Mouse (Mus musculus): ENCODE data around the gene Retsat. TPM values are rescaled to one million over a fixed set of nuclear protein-coding genes. Genes with fewer than 3 reads are reported as not detected.

Gene Retsat
- polyA plus RNA-seq (2015; fragmentation: Nextera tagmentation; extraction: Ambion mirVana): 4.1 and 5.3 TPM in 2 replicates

- no peaks in the 10 kb centered on the region for H3K27me3 ChIP-seq
- no peaks in the 10 kb centered on the region for H3K9me3 ChIP-seq
- H3K36me3 ChIP-seq: no peaks in the 10 kb centered on the region
- H3K9ac ChIP-seq (replicated peaks): peak within 1 kb of the TSS; percentile 76
- peak; percentile 94 for ATAC-seq (replicated peaks)
- H3K4me3 ChIP-seq: peak within 1 kb of the TSS; percentile 74
- peak within 1 kb of the TSS; percentile 69 for H3K27ac ChIP-seq (replicated peaks)
- under 1% methylated on average over 38 of the region's 38 CpGs for WGBS
- H3K4me2 ChIP-seq (replicated peaks): peak within 1 kb of the TSS; percentile 83
- H3K4me1 ChIP-seq: peaks cover 19% of the 10 kb centered on the region
Observed at GRCm38 (mm10) chr6:72597956-72598753, at the start of gene Retsat, which contains the start of gene Elmod3. Gene Retsat, plus strand, starts transcription at chr6:72598475. Gene Elmod3, minus strand, starts transcription at chr6:72598413.

- no peak for ATAC-seq (replicated peaks)
- Histone ChIP-seq H3K27me3 (no peaks in the 10 kb centered on the region), H3K4me2 (replicated peaks) (no peak overlapping the region), H3K4me3 (no peak overlapping the region), H3K27ac (replicated peaks) (no peak overlapping the region), H3K9ac (replicated peaks) (no peak overlapping the region), H3K9me3 (no peaks in the 10 kb centered on the region), H3K4me1 (peaks cover 20% of the 10 kb centered on the region), H3K36me3 (no peaks in the 10 kb centered on the region)
- WGBS: 76% methylated on average over 9 of the region's 9 CpGs
Observed at GRCm38 (mm10) chr6:72549041-72549580, 49.2 kb upstream of the Retsat start.

GRCm38 (mm10) chr6:72550025-72550424 is 48.2 kb upstream of the Retsat start:
- no peak overlapping the region for H3K9ac ChIP-seq (replicated peaks)
- no peak for ATAC-seq (replicated peaks)
- H3K27ac ChIP-seq (replicated peaks): no peak overlapping the region
- H3K36me3 ChIP-seq: no peaks in the 10 kb centered on the region
- WGBS: 73% methylated on average over 6 of the region's 6 CpGs
- H3K4me3 ChIP-seq: no peak overlapping the region
- H3K27me3 ChIP-seq: no peaks in the 10 kb centered on the region
- no peaks in the 10 kb centered on the region for H3K9me3 ChIP-seq
- no peak overlapping the region for H3K4me2 ChIP-seq (replicated peaks)
- peaks cover 15% of the 10 kb centered on the region for H3K4me1 ChIP-seq

GRCm38 (mm10) chr6:72550503-72551100 is 47.7 kb upstream of the Retsat start:
- no peak overlapping the region for H3K27ac ChIP-seq (replicated peaks)
- H3K36me3 ChIP-seq: no peaks in the 10 kb centered on the region
- H3K4me1 ChIP-seq: peaks cover 15% of the 10 kb centered on the region
- WGBS: 90% methylated on average over 10 of the region's 10 CpGs
- no peak overlapping the region for H3K4me3 ChIP-seq
- no peak overlapping the region for H3K9ac ChIP-seq (replicated peaks)
- no peak for ATAC-seq (replicated peaks)
- H3K4me2 ChIP-seq (replicated peaks): no peak overlapping the region
- no peaks in the 10 kb centered on the region for H3K27me3 ChIP-seq
- no peaks in the 10 kb centered on the region for H3K9me3 ChIP-seq

GRCm38 (mm10) chr6:72552171-72553078 is 45.9 kb upstream of the Retsat start:
- ATAC-seq (replicated peaks): peak; percentile 92
- H3K36me3 ChIP-seq: no peaks in the 10 kb centered on the region
- peak overlapping the region; percentile 69 for H3K4me2 ChIP-seq (replicated peaks)
- H3K4me1 ChIP-seq: peaks cover 15% of the 10 kb centered on the region
- H3K27me3 ChIP-seq: no peaks in the 10 kb centered on the region
- H3K4me3 ChIP-seq: peak overlapping the region; percentile 40
- H3K9ac ChIP-seq (replicated peaks): peak overlapping the region; percentile 44
- peak overlapping the region; percentile 68 for H3K27ac ChIP-seq (replicated peaks)
- no peaks in the 10 kb centered on the region for H3K9me3 ChIP-seq
- WGBS: 19% methylated on average over 27 of the region's 27 CpGs

- Histone ChIP-seq H3K4me3 (peak overlapping the region; percentile 40), H3K4me1 (peaks cover 15% of the 10 kb centered on the region), H3K4me2 (replicated peaks) (peak overlapping the region; percentile 69), H3K9me3 (no peaks in the 10 kb centered on the region), H3K27ac (replicated peaks) (peak overlapping the region; percentile 68), H3K36me3 (no peaks in the 10 kb centered on the region), H3K9ac (replicated peaks) (peak overlapping the region; percentile 44), H3K27me3 (no peaks in the 10 kb centered on the region)
- WGBS: 15% methylated on average over 8 of the region's 8 CpGs
- no peak for ATAC-seq (replicated peaks)
Observed at GRCm38 (mm10) chr6:72553079-72553412, 45.2 kb upstream of the Retsat start.

GRCm38 (mm10) chr6:72560801-72561200 is 37.5 kb upstream of the Retsat start:
- H3K4me3 ChIP-seq: no peak overlapping the region
- H3K36me3 ChIP-seq: no peaks in the 10 kb centered on the region
- no peaks in the 10 kb centered on the region for H3K9me3 ChIP-seq
- H3K27me3 ChIP-seq: no peaks in the 10 kb centered on the region
- no peak for ATAC-seq (replicated peaks)
- no peak overlapping the region for H3K4me2 ChIP-seq (replicated peaks)
- H3K9ac ChIP-seq (replicated peaks): no peak overlapping the region
- 78% methylated on average over 8 of the region's 8 CpGs for WGBS
- 0 out of 2 replicates have a peak, but pooled peaks cover 4% of the 10 kb centered on the region for H3K4me1 ChIP-seq
- H3K27ac ChIP-seq (replicated peaks): no peak overlapping the region

- ATAC-seq (replicated peaks): no peak
- Histone ChIP-seq H3K4me1 (0 out of 2 replicates have a peak, but pooled peaks cover 4% of the 10 kb centered on the region), H3K9ac (replicated peaks) (no peak overlapping the region), H3K27me3 (no peaks in the 10 kb centered on the region), H3K27ac (replicated peaks) (no peak overlapping the region), H3K4me3 (no peak overlapping the region), H3K4me2 (replicated peaks) (no peak overlapping the region), H3K36me3 (no peaks in the 10 kb centered on the region), H3K9me3 (no peaks in the 10 kb centered on the region)
- 42% methylated on average over 6 of the region's 6 CpGs for WGBS
Observed at GRCm38 (mm10) chr6:72562486-72562885, 35.8 kb upstream of the Retsat start.

- Histone ChIP-seq H3K4me2 (replicated peaks) (no peak overlapping the region), H3K9me3 (no peaks in the 10 kb centered on the region), H3K9ac (replicated peaks) (no peak overlapping the region), H3K27ac (replicated peaks) (no peak overlapping the region), H3K4me1 (0 out of 2 replicates have a peak, but pooled peaks cover 4% of the 10 kb centered on the region), H3K36me3 (peaks cover under 1% of the 10 kb centered on the region; the same call in 1 of the 2 replicates), H3K4me3 (no peak overlapping the region), H3K27me3 (no peaks in the 10 kb centered on the region)
- 71% methylated on average over 5 of the region's 5 CpGs for WGBS
- ATAC-seq (replicated peaks): no peak
Observed at GRCm38 (mm10) chr6:72562894-72563293, 35.4 kb upstream of the Retsat start.

GRCm38 (mm10) chr6:72565506-72565905 is 32.8 kb upstream of the Retsat start:
- no peak overlapping the region for H3K27ac ChIP-seq (replicated peaks)
- WGBS: 74% methylated on average over 7 of the region's 7 CpGs
- no peak overlapping the region for H3K9ac ChIP-seq (replicated peaks)
- no peaks in the 10 kb centered on the region for H3K27me3 ChIP-seq
- no peak for ATAC-seq (replicated peaks)
- no peaks in the 10 kb centered on the region for H3K4me1 ChIP-seq
- no peak overlapping the region; the same call in 1 of the 2 replicates for H3K4me2 ChIP-seq (replicated peaks)
- H3K9me3 ChIP-seq: no peaks in the 10 kb centered on the region
- no peak overlapping the region for H3K4me3 ChIP-seq
- peaks cover 5% of the 10 kb centered on the region; the same call in 1 of the 2 replicates for H3K36me3 ChIP-seq

- H3K9me3 ChIP-seq: no peaks in the 10 kb centered on the region
- peaks cover 5% of the 10 kb centered on the region; the same call in 1 of the 2 replicates for H3K36me3 ChIP-seq
- no peaks in the 10 kb centered on the region for H3K27me3 ChIP-seq
- H3K4me1 ChIP-seq: no peaks in the 10 kb centered on the region
- H3K9ac ChIP-seq (replicated peaks): no peak overlapping the region
- 2% methylated on average over 4 of the region's 4 CpGs for WGBS
- H3K4me2 ChIP-seq (replicated peaks): no peak overlapping the region; the same call in 1 of the 2 replicates
- H3K4me3 ChIP-seq: no peak overlapping the region
- ATAC-seq (replicated peaks): peak; percentile 88
- H3K27ac ChIP-seq (replicated peaks): no peak overlapping the region
Observed at GRCm38 (mm10) chr6:72566044-72566443, 32.2 kb upstream of the Retsat start.
